In genomic region chr3:27258461-27258860, GRCm38 (mm10) we compare ENCODE assay signal across 14 mouse cellular contexts. TPM values are rescaled to one million over a fixed set of nuclear protein-coding genes. Genes with fewer than 3 reads are reported as not detected.
DNase-seq lines count a peak whose midpoint lies in the region; ATAC-seq lines count a peak whose summit lies in the region.
"Had no signal": no experiment of that assay in that cellular context is flagged by ENCODE, and none has a peak within 500 bp of the region (broad histone marks: within the 10 kb centered on the region; RNA-seq: fewer than 3 reads in every experiment).

No protein-coding gene starts in this region.

- H3K4me3 ChIP-seq in macrophage (ENCODE audit: inconsistent target) = peak overlapping the region; percentile 53
- no peak overlapping the region for H3K4me3 ChIP-seq in forebrain, embryonic 14.5 days (ENCODE audit: low read depth, low read length)
- H3K4me3 ChIP-seq in forebrain, embryonic 12.5 days (replicated peaks) = no peak overlapping the region
- H3K4me3 ChIP-seq: forebrain, embryonic 10.5 days; limb, embryonic 12.5 days; neural tube, embryonic 13.5 days had no signal

- no peak overlapping the region for H3K9ac ChIP-seq in forebrain, embryonic 14.5 days (ENCODE audit: low read length)
- no peak overlapping the region for H3K9ac ChIP-seq in forebrain, embryonic 12.5 days
- H3K9ac ChIP-seq: limb, embryonic 12.5 days; neural tube, embryonic 13.5 days had no signal

- peak overlapping the region; percentile 59 for H3K27ac ChIP-seq in macrophage
- no peak overlapping the region for H3K27ac ChIP-seq in forebrain, embryonic 14.5 days (ENCODE audit: low read depth, low read length)
- H3K27ac ChIP-seq in forebrain, embryonic 12.5 days = no peak overlapping the region
- H3K27ac ChIP-seq: forebrain, embryonic 10.5 days; limb, embryonic 12.5 days; neural tube, embryonic 13.5 days had no signal

- H3K4me1 ChIP-seq in forebrain, embryonic 14.5 days (ENCODE audit: control insufficient read depth, insufficient read depth, low read length) = no peaks in the 10 kb centered on the region
- no peaks in the 10 kb centered on the region for H3K4me1 ChIP-seq in forebrain, embryonic 12.5 days
- H3K4me1 ChIP-seq: forebrain, embryonic 10.5 days; limb, embryonic 12.5 days; neural tube, embryonic 13.5 days had no signal

- H3K36me3 ChIP-seq in macrophage (ENCODE audit: inconsistent target) = no peaks in the 10 kb centered on the region
- no peaks in the 10 kb centered on the region for H3K36me3 ChIP-seq in forebrain, embryonic 14.5 days (ENCODE audit: control insufficient read depth, insufficient read depth, low read length)
- H3K36me3 ChIP-seq in forebrain, embryonic 12.5 days (replicated peaks) = no peaks in the 10 kb centered on the region
- H3K36me3 ChIP-seq: forebrain, embryonic 10.5 days; limb, embryonic 12.5 days; neural tube, embryonic 13.5 days had no signal

- peak; percentile 31 for DNase-seq in 3134 (ENCODE audit: extremely low read depth, insufficient read length, low spot score)
- DNase-seq in CD4-positive helper T cell, adult 2 months (ENCODE audit: low read depth, low spot score) = peak; percentile 26
- no peak for DNase-seq in neural tube, embryonic 10.5 days (ENCODE audit: extremely low spot score, low spot score)
- DNase-seq in forebrain, embryonic 14.5 days (ENCODE audit: low spot score) = no peak
- DNase-seq in cerebellum, postnatal 14 days = no peak
- DNase-seq: kidney, postnatal 14 days; right cerebral cortex, adult 18-20 months had no signal

- no peaks in the 10 kb centered on the region for H3K27me3 ChIP-seq in forebrain, embryonic 14.5 days (replicated peaks; ENCODE audit: control insufficient read depth, insufficient read depth, low read length)
- no peaks in the 10 kb centered on the region for H3K27me3 ChIP-seq in forebrain, embryonic 12.5 days
- H3K27me3 ChIP-seq: limb, embryonic 12.5 days; neural tube, embryonic 13.5 days had no signal

- WGBS in macrophage (ENCODE audit: missing documents) = 5% methylated on average over 10 of the region's 10 CpGs
- WGBS in forebrain, embryonic 14.5 days = 92% methylated on average over 10 of the region's 10 CpGs
- 92% methylated on average over 10 of the region's 10 CpGs for WGBS in forebrain, embryonic 12.5 days

- ATAC-seq in erythroid progenitor cell, adult 5-6 weeks (replicated peaks; ENCODE audit: low FRiP score, poor library complexity, severe bottlenecking) = 0 out of 2 replicates have a peak, but pooled peaks have one; percentile 42
- ATAC-seq in forebrain, embryonic 14.5 days = no peak
- no peak for ATAC-seq in forebrain, embryonic 12.5 days (ENCODE audit: low FRiP score)

- H3K4me2 ChIP-seq in forebrain, embryonic 14.5 days (ENCODE audit: low read length) = no peak overlapping the region
- H3K4me2 ChIP-seq in forebrain, embryonic 12.5 days = no peak overlapping the region
- H3K4me2 ChIP-seq: limb, embryonic 12.5 days; midbrain, embryonic 11.5 days; neural tube, embryonic 13.5 days had no signal

- H3K9me3 ChIP-seq in forebrain, embryonic 14.5 days (replicated peaks; ENCODE audit: control insufficient read depth, low read length) = no peaks in the 10 kb centered on the region
- H3K9me3 ChIP-seq in forebrain, embryonic 12.5 days = no peaks in the 10 kb centered on the region
- H3K9me3 ChIP-seq: neural tube, embryonic 13.5 days had no signal

- H3K79me2 ChIP-seq in macrophage (ENCODE audit: inconsistent target) = no peaks in the 10 kb centered on the region

RNA-seq across cellular contexts. Expression of gene Tnfsf10, which starts 58.4 kb away (rescaled TPM):
- not detected in 2 replicates for total RNA-seq in erythroid progenitor cell, adult 5-6 weeks (2015; ENCODE audit: low replicate concordance)
- total RNA-seq in erythroid progenitor cell, adult 5-6 weeks (2017; ENCODE audit: low replicate concordance) = 1.3 and 1.4 TPM in 2 replicates
- 10 to 100 TPM in 10 of 26 experiments, 1 to 10 TPM in 9, under 1 TPM in 7; 0.26 to 28.2 (median 3.8) TPM for total RNA-seq in macrophage (2018; cell fraction: chromatin; rRNA removed)
- 10 to 100 TPM in 13 of 26 experiments, 1 to 10 TPM in 13; 1.3 to 42.0 (median 9.2) TPM for total RNA-seq in macrophage (2018; cell fraction: cytosol; rRNA removed)
- total RNA-seq in macrophage (2018; cell fraction: nucleus; rRNA removed) = 10 to 100 TPM in 14 of 26 experiments, 1 to 10 TPM in 12; 2.0 to 65.9 (median 26.5) TPM
- polyA plus RNA-seq in macrophage (2018) = 1.2 to 14.0 TPM (median 1.4 TPM) in 3 replicates
- polyA plus RNA-seq in forebrain, embryonic 14.5 days (2014; fragmentation: Nextera tagmentation; extraction: Ambion mirVana) = 0.07 and 0.19 TPM in 2 replicates
- not detected in 2 replicates for polyA plus RNA-seq in forebrain, embryonic 12.5 days (2016; fragmentation: Nextera tagmentation; extraction: Ambion mirVana)
- polyA plus RNA-seq: forebrain, embryonic 10.5 days; midbrain, embryonic 11.5 days; neural tube, embryonic 13.5 days had no signal

Comparison
In these comparisons a context has a peak if more than half of its experiments do, and no peak if none do; other contexts are left out.
1. DNase-seq: peak in 3134 (single experiment) and CD4-positive helper T cell, adult 2 months (single experiment); none in neural tube, embryonic 10.5 days (single experiment), forebrain, embryonic 14.5 days (single experiment) and cerebellum, postnatal 14 days (0 of 2).